ENCODE assay signal across 29 mouse cellular contexts in the genomic region with DNA sequence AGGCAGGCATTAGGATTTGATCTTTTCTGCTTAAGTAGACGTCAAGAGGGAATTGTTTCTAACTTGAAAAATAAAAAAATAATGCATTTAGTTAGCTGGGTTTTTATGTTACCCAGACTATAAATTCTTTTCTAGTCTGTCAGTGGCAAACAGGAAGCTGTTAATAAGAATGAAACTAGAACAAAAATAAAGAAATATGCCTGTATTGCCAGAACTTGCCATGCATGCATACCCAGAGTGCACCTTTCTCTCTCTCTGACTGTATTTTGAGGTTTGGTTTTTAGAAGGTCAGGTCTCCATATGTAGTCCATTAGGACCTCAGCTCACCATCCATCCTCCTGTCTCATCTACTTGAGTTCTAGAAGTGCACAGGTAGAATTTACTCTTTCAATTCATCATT.
"Had no signal": no experiment of that assay in that cellular context is flagged by ENCODE, and none has a peak within 500 bp of the region (broad histone marks: within the 10 kb centered on the region; RNA-seq: fewer than 3 reads in every experiment).

No protein-coding gene starts in this region.

- H3K36me3 ChIP-seq: heart, embryonic 13.5 days; heart, embryonic 15.5 days; hindbrain, embryonic 12.5 days; kidney, embryonic 15.5 days; limb, embryonic 10.5 days; limb, embryonic 12.5 days; liver, embryonic 13.5 days; liver, embryonic 15.5 days had no signal

- DNase-seq: gastrocnemius, adult 2 months; gastrocnemius, postnatal 10 days; gastrocnemius, postnatal 25 days; heart, adult 18-20 months; heart, postnatal 14 days; heart, postnatal 36 days; kidney, adult 11 months; kidney, adult 2 months; kidney, adult 9 months; kidney, postnatal 14 days; kidney, postnatal 36 days; layer of hippocampus, adult 9-11 months; layer of hippocampus, postnatal 36 days; liver; liver, embryonic 13.5 days had no signal

- H3K4me3 ChIP-seq: gastrocnemius, adult 2 months; heart, embryonic 13.5 days; heart, embryonic 15.5 days; hindbrain, embryonic 12.5 days; kidney, embryonic 15.5 days; left cerebral cortex, adult 2 months; limb, embryonic 10.5 days; limb, embryonic 12.5 days; liver, embryonic 13.5 days; liver, embryonic 15.5 days had no signal

- ATAC-seq: hindbrain, embryonic 16.5 days; intestine, embryonic 16.5 days had no signal

- H3K4me2 ChIP-seq: heart, embryonic 11.5 days; heart, embryonic 13.5 days; heart, embryonic 15.5 days; hindbrain, embryonic 12.5 days; hindbrain, embryonic 14.5 days; kidney, embryonic 15.5 days; limb, embryonic 12.5 days; liver, embryonic 11.5 days; liver, embryonic 13.5 days; liver, embryonic 15.5 days had no signal

- H3K27ac ChIP-seq: gastrocnemius, adult 2 months; heart, embryonic 13.5 days; heart, embryonic 15.5 days; hindbrain, embryonic 12.5 days; hindbrain, embryonic 14.5 days; kidney, embryonic 15.5 days; kidney, postnatal 0 days; left cerebral cortex, adult 2 months; limb, embryonic 10.5 days; limb, embryonic 12.5 days; liver, embryonic 13.5 days; liver, embryonic 15.5 days had no signal

- H3K9ac ChIP-seq: heart, embryonic 13.5 days; heart, embryonic 15.5 days; hindbrain, embryonic 12.5 days; hindbrain, embryonic 14.5 days; kidney, embryonic 15.5 days; limb, embryonic 12.5 days; liver, embryonic 13.5 days; liver, embryonic 15.5 days had no signal

- H3K27me3 ChIP-seq: heart, embryonic 13.5 days; heart, embryonic 15.5 days; hindbrain, embryonic 12.5 days; kidney, embryonic 15.5 days; limb, embryonic 12.5 days; liver, embryonic 13.5 days; liver, embryonic 15.5 days had no signal

- H3K9me3 ChIP-seq: heart, embryonic 13.5 days; heart, embryonic 15.5 days; hindbrain, embryonic 12.5 days; kidney, embryonic 15.5 days; limb, embryonic 10.5 days; limb, embryonic 12.5 days; liver, embryonic 13.5 days; liver, embryonic 15.5 days had no signal

- H3K4me1 ChIP-seq: heart, embryonic 15.5 days; hindbrain, embryonic 12.5 days; kidney, embryonic 15.5 days; limb, embryonic 10.5 days; limb, embryonic 12.5 days; liver, embryonic 13.5 days; liver, embryonic 15.5 days had no signal
